Mouse (Mus musculus) lung, embryonic 14.5 days (tissue): ENCODE measurements around the gene Eif2b3. TPM values are rescaled to one million over a fixed set of nuclear protein-coding genes. Genes with fewer than 3 reads are reported as not detected.

Experiments
- ATAC-seq: fragments of 200-750 bp; cut with Nextera tagmentation; 2 replicates; pipeline ENCODE4 v1.8.0; 2017; ENCODE audit warnings: mild to moderate bottlenecking, moderate TSS enrichment, moderate library complexity; ENCODE audit not compliant: insufficient read depth
- DNase-seq: peaks from one replicate; pipeline ENCODE4 v3.0.0-alpha.2; 2015
- H3K27ac ChIP-seq: fragments of 300-500 bp; sonication (generic); 2 replicates; pipeline ENCODE4 v1.5.1; 2014; ENCODE audit warnings: low read depth, mild to moderate bottlenecking, moderate library complexity
- H3K27me3 ChIP-seq: fragments of 300-500 bp; sonication (generic); 2 replicates; pipeline ENCODE4 v1.6.1; 2014; ENCODE audit warnings: low read length, control low read depth; ENCODE audit not compliant: insufficient read depth
- H3K36me3 ChIP-seq: fragments of 300-500 bp; sonication (generic); 2 replicates; pipeline ENCODE4 v1.6.1; 2014; ENCODE audit warnings: control low read depth; ENCODE audit not compliant: insufficient read depth
- H3K4me1 ChIP-seq: fragments of 300-500 bp; sonication (generic); 2 replicates; pipeline ENCODE4 v1.6.1; 2014; ENCODE audit warnings: antibody characterized with exemption, control low read depth; ENCODE audit not compliant: insufficient read depth
- H3K4me2 ChIP-seq: fragments of 300-500 bp; sonication (generic); 2 replicates; pipeline ENCODE4 v1.6.1; 2014; ENCODE audit warnings: mild to moderate bottlenecking
- H3K4me3 ChIP-seq: fragments of 300-500 bp; sonication (generic); 2 replicates; pipeline ENCODE4 v1.5.1; 2014; ENCODE audit warnings: low read depth, low read length
- H3K9ac ChIP-seq: fragments of 300-500 bp; sonication (generic); 2 replicates; pipeline ENCODE4 v1.6.1; 2014
- H3K9me3 ChIP-seq: fragments of 300-500 bp; sonication (generic); 2 replicates; pipeline ENCODE4 v1.6.1; 2016; ENCODE audit warnings: low read depth, low read length, control low read depth
- CTCF ChIP-seq: IDR thresholded peaks from 2 replicates; pipeline ENCODE4 v1.5.1; 2016; ENCODE audit warnings: antibody characterized with exemption, low read depth
- WGBS: fragments of 180-500 bp; shearing (Covaris S2); extraction: QIAGEN DNeasy Blood & Tissue Kit; methylation state at CpG from one replicate; pipeline ENCODE4 v1.1.7; 2014; 5-methylcytosine and 5-hydroxymethylcytosine counted together
- polyA plus RNA-seq: library from polyadenylated mRNA; unstranded; fragments of >200 nt; fragmentation: Nextera tagmentation; extraction: Ambion mirVana; gene quantifications from 2 replicates; pipeline ENCODE4 v1.2.1, GENCODE M21; 2014

Eif2b3 gene
- polyA plus RNA-seq, 1 experiment from 2014 or later: 43.5 TPM

DNA sequence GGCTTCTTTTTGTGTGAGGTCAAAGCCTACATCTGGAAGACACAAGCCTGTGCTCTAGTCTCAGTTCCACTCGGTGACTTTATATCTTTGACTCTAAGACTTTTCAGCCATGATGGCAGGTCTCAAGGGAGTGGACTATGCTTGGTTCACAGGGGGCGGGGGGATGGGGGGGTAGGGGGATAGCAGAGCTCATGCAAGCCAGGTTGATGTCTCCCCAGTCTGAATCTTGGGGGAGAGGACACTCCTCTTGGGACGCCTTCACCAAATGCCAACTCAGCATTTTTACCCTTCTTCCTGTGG is 105.0 kb downstream of the Eif2b3 start:
- no peak overlapping the region for H3K4me3 ChIP-seq
- H3K9me3 ChIP-seq: no peaks in the 10 kb centered on the region
- no peak for TF ChIP-seq CTCF
- ATAC-seq: no peak
- H3K27me3 ChIP-seq: no peaks in the 10 kb centered on the region
- H3K9ac ChIP-seq: no peak overlapping the region
- no peak for DNase-seq
- peaks cover 17% of the 10 kb centered on the region for H3K4me1 ChIP-seq
- 73% methylated on average over 3 of the region's 3 CpGs for WGBS
- H3K4me2 ChIP-seq: no peak overlapping the region
- peaks cover 12% of the 10 kb centered on the region; the same call in 1 of the 2 replicates for H3K36me3 ChIP-seq
- H3K27ac ChIP-seq: peak overlapping the region; percentile 94; the same call in 1 of the 2 replicates

DNA sequence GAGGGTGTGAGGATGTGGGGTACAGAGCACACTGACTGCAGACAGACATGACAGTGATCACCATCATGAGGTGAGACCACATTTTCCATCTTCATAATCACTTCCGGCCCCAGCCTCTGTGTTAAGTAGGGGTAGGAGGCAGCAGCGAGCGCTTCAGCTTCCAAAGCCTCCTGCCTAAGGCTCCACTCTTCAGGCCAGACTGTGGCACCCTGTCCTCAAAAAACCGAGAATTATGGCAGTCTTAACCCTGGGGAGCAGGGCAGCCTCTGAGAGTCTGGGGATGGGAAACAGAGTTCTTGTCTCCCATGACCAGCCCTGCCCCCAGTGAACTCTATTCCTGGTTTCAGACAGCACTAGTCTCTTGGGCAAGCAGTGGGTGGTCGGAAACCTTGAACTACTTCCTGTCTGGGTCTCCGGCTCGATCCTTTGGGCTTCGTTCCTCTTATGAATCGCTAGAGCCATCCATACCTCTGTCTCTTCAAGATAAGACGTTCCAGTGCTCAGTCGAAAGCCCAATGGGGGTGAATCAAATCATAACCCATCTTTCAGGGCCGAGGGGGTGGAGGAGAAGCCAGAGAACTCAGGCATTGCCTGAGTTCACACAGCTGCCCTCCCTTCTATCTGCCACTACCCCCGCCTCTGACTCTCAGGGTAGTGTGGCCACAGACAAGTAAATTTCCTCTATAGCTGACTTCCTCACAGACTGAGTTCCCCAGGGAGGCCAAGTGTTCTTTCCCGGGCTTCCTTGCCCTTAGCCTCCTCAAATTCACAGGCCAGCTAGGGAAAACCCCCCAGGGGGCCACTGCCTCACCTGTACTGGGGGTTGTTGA is 105.5 kb downstream of the Eif2b3 start:
- Histone ChIP-seq H3K9ac (peak overlapping the region; percentile 35; the same call in 1 of the 2 replicates), H3K36me3 (peaks cover 12% of the 10 kb centered on the region; the same call in 1 of the 2 replicates), H3K27me3 (no peaks in the 10 kb centered on the region), H3K9me3 (no peaks in the 10 kb centered on the region), H3K4me3 (no peak overlapping the region), H3K4me2 (peak overlapping the region; percentile 15), H3K4me1 (peaks cover 17% of the 10 kb centered on the region), H3K27ac (peak overlapping the region; percentile 94)
- WGBS: 41% methylated on average over 14 of the region's 14 CpGs
- DNase-seq (peak; percentile 59), ATAC-seq (no peak)
- no peak for TF ChIP-seq CTCF

DNA sequence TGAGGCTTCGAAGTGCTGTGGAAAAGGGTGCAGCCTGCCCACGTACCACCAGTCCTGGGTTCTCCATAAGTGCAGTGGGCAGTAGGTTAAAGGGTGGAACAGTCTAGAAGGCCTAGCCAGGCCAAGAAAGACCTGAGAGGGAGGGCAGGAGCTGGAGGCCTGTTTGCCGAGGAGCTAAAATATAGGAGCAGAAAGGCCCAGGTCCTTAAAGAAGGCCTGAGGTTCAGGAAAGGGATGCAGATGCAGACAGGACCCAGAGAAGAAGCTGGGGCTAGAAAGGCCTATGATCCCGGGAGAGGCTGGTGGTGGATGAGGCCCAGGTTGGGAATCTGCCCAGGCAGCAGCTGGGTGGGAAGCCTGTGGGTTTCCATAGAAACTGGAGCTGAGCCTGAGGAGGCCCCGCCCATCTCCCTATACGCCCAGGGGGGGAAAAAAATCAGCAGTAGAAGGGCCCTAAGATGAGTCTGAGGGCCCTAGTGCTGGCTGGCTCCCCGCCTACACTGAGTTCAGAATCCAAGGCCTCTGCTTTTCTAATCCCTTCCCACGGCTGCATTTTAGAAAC is 106.2 kb downstream of the Eif2b3 start, which contains the start of gene Btbd19:
TSS of gene Btbd19 (minus strand) at position 378 of the 562 bp plus-strand sequence.
- no peak within 1 kb of the TSS for H3K4me3 ChIP-seq
- no peaks in the 10 kb centered on the region for H3K9me3 ChIP-seq
- no peak for TF ChIP-seq CTCF
- no peaks in the 10 kb centered on the region for H3K27me3 ChIP-seq
- peak within 1 kb of the TSS; percentile 94 for H3K27ac ChIP-seq
- ATAC-seq (peak; percentile 60), DNase-seq (peak; percentile 92)
- 21% methylated on average over 8 of the region's 8 CpGs for whole genome bisulfite sequencing
- H3K4me1 ChIP-seq: peaks cover 17% of the 10 kb centered on the region
- peak within 1 kb of the TSS; percentile 26 for H3K4me2 ChIP-seq
- peak within 1 kb of the TSS; percentile 35; the same call in 1 of the 2 replicates for H3K9ac ChIP-seq
- peaks cover 12% of the 10 kb centered on the region; the same call in 1 of the 2 replicates for H3K36me3 ChIP-seq

DNA sequence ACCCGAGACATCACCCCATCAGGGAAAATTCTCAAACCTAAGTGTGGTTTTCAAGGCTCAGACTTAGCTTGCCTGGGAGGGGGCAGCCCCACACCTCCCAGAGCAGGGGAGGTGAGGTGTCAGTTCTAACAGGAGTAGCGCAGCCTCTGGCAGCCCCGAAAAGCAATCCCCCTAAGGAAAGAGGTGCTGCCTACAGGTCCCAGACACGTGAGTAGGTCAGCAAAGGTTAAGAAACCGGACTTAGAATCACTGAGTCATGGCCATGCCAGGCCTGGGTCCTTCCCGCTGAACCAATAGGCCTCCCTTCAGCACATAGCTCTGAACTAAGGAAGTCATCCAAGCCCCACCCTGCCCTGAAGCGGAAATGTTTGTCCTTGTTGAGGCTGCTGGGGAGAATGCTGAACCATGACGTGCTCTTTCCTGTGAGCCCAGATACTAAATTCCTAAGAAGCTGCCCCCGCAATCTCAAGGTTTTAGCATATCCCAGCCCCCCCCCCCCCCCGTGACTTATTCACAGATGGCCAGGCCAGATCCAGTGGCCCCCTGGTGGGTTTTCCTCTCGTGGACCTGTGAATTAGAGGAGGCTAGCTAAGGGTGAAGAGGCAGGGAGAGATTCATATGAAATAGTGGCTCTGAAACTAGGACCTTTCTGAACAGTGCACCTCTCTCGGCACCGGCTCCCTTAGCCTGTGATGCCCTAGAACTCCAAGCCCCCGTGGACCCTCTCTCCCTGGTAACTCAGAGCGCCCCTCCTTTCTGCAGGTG is 106.9 kb downstream of the Eif2b3 start:
- H3K4me2 ChIP-seq: 0 out of 2 replicates have a peak overlapping the region, but pooled peaks have one; percentile 26
- H3K4me1 ChIP-seq: peaks cover 17% of the 10 kb centered on the region
- no peaks in the 10 kb centered on the region for H3K9me3 ChIP-seq
- H3K27me3 ChIP-seq: no peaks in the 10 kb centered on the region
- peak overlapping the region; percentile 94 for H3K27ac ChIP-seq
- 31% methylated on average over 15 of the region's 15 CpGs for WGBS
- H3K4me3 ChIP-seq: no peak overlapping the region
- H3K36me3 ChIP-seq: peaks cover 12% of the 10 kb centered on the region; the same call in 1 of the 2 replicates
- H3K9ac ChIP-seq: peak overlapping the region; percentile 26; the same call in 1 of the 2 replicates
- TF ChIP-seq CTCF: no peak
- peak; percentile 60 for ATAC-seq
- DNase-seq: peak; percentile 80

DNA sequence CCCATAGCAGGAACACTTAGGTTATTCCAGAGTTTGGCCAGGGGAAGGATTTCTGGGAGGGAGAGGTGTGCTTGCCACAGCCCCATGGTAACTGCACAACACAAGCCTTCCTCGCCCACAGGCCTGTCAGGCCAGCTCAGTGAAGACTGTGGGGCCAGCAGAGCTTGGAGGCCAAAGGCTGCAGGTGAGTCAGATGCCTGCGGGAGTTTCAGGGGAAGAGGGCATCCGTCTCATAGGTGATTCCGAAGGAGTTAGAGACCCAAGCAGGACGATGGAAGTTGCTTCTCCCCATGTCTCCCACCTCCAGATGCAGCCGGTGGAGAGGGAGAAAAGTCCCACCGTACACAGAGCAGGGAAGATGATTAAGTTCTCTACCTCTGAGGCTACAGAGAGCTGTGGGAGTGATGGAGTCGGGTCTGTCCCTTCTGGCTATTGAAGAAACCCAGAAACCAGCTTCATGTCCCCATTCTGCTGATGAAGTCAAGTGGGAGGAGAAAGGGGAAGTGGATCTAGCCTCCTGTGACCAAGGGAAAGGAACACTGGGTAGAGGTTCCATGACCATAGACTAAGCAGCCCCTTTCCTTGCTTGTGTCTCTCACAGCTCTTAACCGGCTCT is 107.6 kb downstream of the Eif2b3 start, which contains the start of gene Tctex1d4:
TSS of gene Tctex1d4 (plus strand) at position 120 of the 616 bp plus-strand sequence.
- Histone ChIP-seq H3K4me2 (0 out of 2 replicates have a peak within 1 kb of the TSS, but pooled peaks have one; percentile 26), H3K9ac (peak within 1 kb of the TSS; percentile 26; the same call in 1 of the 2 replicates), H3K4me1 (peaks cover 17% of the 10 kb centered on the region), H3K9me3 (no peaks in the 10 kb centered on the region), H3K27me3 (peaks cover 2% of the 10 kb centered on the region; the same call in 1 of the 2 replicates), H3K27ac (peak within 1 kb of the TSS; percentile 94), H3K36me3 (peaks cover 16% of the 10 kb centered on the region; the same call in 1 of the 2 replicates), H3K4me3 (no peak within 1 kb of the TSS)
- DNase-seq: no peak
- no peak for TF ChIP-seq CTCF
- 86% methylated on average over 9 of the region's 9 CpGs for WGBS
- ATAC-seq: no peak

DNA sequence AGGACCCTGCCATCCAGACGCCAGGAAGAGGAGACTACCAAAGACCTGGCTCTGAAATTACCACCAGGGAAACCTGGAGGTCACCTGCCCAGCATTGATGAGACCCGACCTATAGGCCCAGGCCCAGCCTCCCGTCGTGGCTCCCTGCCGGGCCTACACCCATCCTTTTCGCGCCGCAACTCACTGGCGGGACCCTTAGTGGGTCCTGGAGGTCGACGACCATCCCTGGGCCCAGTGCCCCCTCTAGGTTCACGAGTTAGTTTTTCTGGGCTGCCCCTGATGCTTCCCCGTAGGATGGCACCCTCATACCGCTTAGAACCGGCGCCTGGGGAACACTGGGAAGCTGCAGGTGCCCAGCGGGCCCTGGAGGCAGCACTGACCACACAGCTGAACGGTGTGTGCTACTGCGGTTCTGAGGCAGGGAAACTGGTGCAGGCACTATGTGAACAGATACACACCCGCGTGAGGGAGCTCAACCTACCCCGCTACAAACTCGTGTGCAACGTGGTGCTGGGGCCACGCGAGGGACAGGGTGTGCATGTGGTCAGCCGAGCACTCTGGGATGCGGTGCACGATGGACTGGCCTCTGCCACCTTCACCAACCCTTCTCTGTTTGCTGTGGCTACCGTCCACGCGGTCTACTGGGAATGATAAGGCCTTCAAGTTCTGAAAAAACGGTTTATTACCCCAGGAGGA is 108.9 kb downstream of the Eif2b3 start:
- Histone ChIP-seq H3K36me3 (peaks cover 16% of the 10 kb centered on the region; the same call in 1 of the 2 replicates), H3K27me3 (peaks cover 15% of the 10 kb centered on the region), H3K4me3 (no peak overlapping the region), H3K9me3 (no peaks in the 10 kb centered on the region), H3K4me1 (peaks cover 25% of the 10 kb centered on the region), H3K4me2 (no peak overlapping the region), H3K27ac (no peak overlapping the region), H3K9ac (no peak overlapping the region)
- 88% methylated on average over 33 of the region's 33 CpGs for WGBS
- ATAC-seq (no peak), DNase-seq (no peak)
- no peak for TF ChIP-seq CTCF
